Mouse (Mus musculus) forebrain, embryonic 11.5 days (tissue): ENCODE data around the gene Snapc2. TPM values are rescaled to one million over a fixed set of nuclear protein-coding genes. Genes with fewer than 3 reads are reported as not detected.
"Not testable (repeated sequence)": the region's sequence is repeated elsewhere in the genome, so short reads cannot be mapped to it uniquely, and the experiment has no call there.

Source experiments
- ATAC-seq: fragments of 200-750 bp; cut with Nextera tagmentation; replicated peaks from 2 replicates; pipeline ENCODE4 v1.8.0; 2017; ENCODE audit warnings: moderate TSS enrichment; ENCODE audit not compliant: low FRiP score
- DNase-seq: peaks from one replicate; pipeline ENCODE4 v3.0.0-alpha.2; 2017; ENCODE audit warnings: low spot score
- H3K27ac ChIP-seq: fragments of 300-500 bp; sonication (generic); 2 replicates; pipeline ENCODE4 v1.5.1; 2014; ENCODE audit warnings: low read depth, low read length
- H3K27me3 ChIP-seq: fragments of 300-500 bp; sonication (generic); 2 replicates; pipeline ENCODE4 v1.6.1; 2014; ENCODE audit warnings: mild to moderate bottlenecking, low read length, mixed read lengths; ENCODE audit not compliant: control insufficient read depth, insufficient read depth
- H3K36me3 ChIP-seq: fragments of 300-500 bp; sonication (generic); 2 replicates; pipeline ENCODE4 v1.6.1; 2014; ENCODE audit warnings: mild to moderate bottlenecking, low read length, moderate library complexity, mixed read lengths; ENCODE audit not compliant: control insufficient read depth, insufficient read depth
- H3K4me1 ChIP-seq: fragments of 300-500 bp; sonication (generic); replicated peaks from 2 replicates; pipeline ENCODE4 v1.6.1; 2014; ENCODE audit warnings: low read length, mixed read lengths; ENCODE audit not compliant: control insufficient read depth, insufficient read depth
- H3K4me2 ChIP-seq: fragments of 300-500 bp; sonication (generic); 2 replicates; pipeline ENCODE4 v1.6.1; 2014; ENCODE audit warnings: low read depth, mild to moderate bottlenecking, low read length, moderate library complexity, mixed read lengths; ENCODE audit not compliant: severe bottlenecking
- H3K4me3 ChIP-seq: fragments of 300-500 bp; sonication (generic); 2 replicates; pipeline ENCODE4 v1.5.1; 2014; ENCODE audit warnings: low read depth, low read length
- H3K9ac ChIP-seq: fragments of 300-500 bp; sonication (generic); 2 replicates; pipeline ENCODE4 v1.6.1; 2014; ENCODE audit warnings: low read length
- H3K9me3 ChIP-seq: fragments of 300-500 bp; sonication (generic); 2 replicates; pipeline ENCODE4 v1.6.1; 2016; ENCODE audit warnings: low read length, mixed read lengths; ENCODE audit not compliant: control insufficient read depth
- WGBS: fragments of 180-500 bp; shearing (Covaris S2); extraction: QIAGEN DNeasy Blood & Tissue Kit; methylation state at CpG from one replicate; pipeline ENCODE4 v1.1.7; 2014; 5-methylcytosine and 5-hydroxymethylcytosine counted together
- polyA plus RNA-seq: library from polyadenylated mRNA; unstranded; fragments of >200 nt; fragmentation: Nextera tagmentation; extraction: Ambion mirVana; gene quantifications from 2 replicates; pipeline ENCODE4 v1.2.1, GENCODE M21; 2014

The Snapc2 gene
- polyA plus RNA-seq, 1 experiment from 2014 or later: 64.4 TPM

GRCm38 (mm10) chr8:4247241-4247640, 5.6 kb upstream of the Snapc2 start:
- H3K9me3 ChIP-seq: no peaks in the 10 kb centered on the region
- H3K27me3 ChIP-seq: no peaks in the 10 kb centered on the region; the same call in 1 of the 2 replicates
- H3K4me3 ChIP-seq: no peak overlapping the region
- H3K4me1 ChIP-seq: peaks cover 5% of the 10 kb centered on the region; the same call in 1 of the 2 replicates
- DNase-seq (no peak), ATAC-seq (no peak)
- no peak overlapping the region for H3K27ac ChIP-seq
- no peak overlapping the region for H3K9ac ChIP-seq
- 91% methylated on average over 8 of the region's 8 CpGs for WGBS
- no peak overlapping the region for H3K4me2 ChIP-seq
- peaks cover 13% of the 10 kb centered on the region; the same call in 1 of the 2 replicates for H3K36me3 ChIP-seq

- Histone ChIP-seq H3K4me1 (peaks cover 7% of the 10 kb centered on the region; the same call in 1 of the 2 replicates), H3K27ac (no peak within 1 kb of the TSS), H3K9me3 (no peaks in the 10 kb centered on the region), H3K4me2 (no peak within 1 kb of the TSS), H3K27me3 (no peaks in the 10 kb centered on the region; the same call in 1 of the 2 replicates), H3K9ac (0 out of 2 replicates have a peak within 1 kb of the TSS, but pooled peaks have one; percentile 20), H3K4me3 (no peak within 1 kb of the TSS), H3K36me3 (peaks cover 13% of the 10 kb centered on the region; the same call in 1 of the 2 replicates)
- no peak for ATAC-seq
- DNase-seq: no peak
- WGBS: 81% methylated on average over 15 of the region's 15 CpGs
Observed at GRCm38 (mm10) chr8:4247951-4248540, 4.8 kb upstream of the Snapc2 start, which contains the start of gene Tgfbr3l. Gene Tgfbr3l (plus strand): TSS chr8:4248214.

GRCm38 (mm10) chr8:4249213-4249612, 3.7 kb upstream of the Snapc2 start:
- Histone ChIP-seq H3K27me3 (no peaks in the 10 kb centered on the region; the same call in 1 of the 2 replicates), H3K36me3 (peaks cover 13% of the 10 kb centered on the region; the same call in 1 of the 2 replicates), H3K27ac (no peak overlapping the region), H3K9ac (peak overlapping the region; percentile 20; the same call in 1 of the 2 replicates), H3K4me1 (peaks cover 7% of the 10 kb centered on the region), H3K4me2 (no peak overlapping the region), H3K9me3 (no peaks in the 10 kb centered on the region), H3K4me3 (no peak overlapping the region)
- 11% methylated on average over 29 of the region's 29 CpGs for WGBS
- ATAC-seq (no peak), DNase-seq (no peak)

GRCm38 (mm10) chr8:4250306-4250970, 2.4 kb upstream of the Snapc2 start:
- Histone ChIP-seq H3K27ac (no peak overlapping the region), H3K9ac (no peak overlapping the region), H3K4me3 (no peak overlapping the region), H3K4me2 (no peak overlapping the region), H3K36me3 (peaks cover 3% of the 10 kb centered on the region; the same call in 1 of the 2 replicates), H3K27me3 (no peaks in the 10 kb centered on the region; the same call in 1 of the 2 replicates), H3K9me3 (no peaks in the 10 kb centered on the region), H3K4me1 (peaks cover 10% of the 10 kb centered on the region)
- 29% methylated on average over 26 of the region's 26 CpGs for WGBS
- DNase-seq: peak; percentile 92
- ATAC-seq: peak; percentile 25

- Histone ChIP-seq H3K4me3 (peak overlapping the region; percentile 77), H3K36me3 (peaks cover 4% of the 10 kb centered on the region; the same call in 1 of the 2 replicates), H3K9ac (peak overlapping the region; percentile 84), H3K27ac (peak overlapping the region; percentile 31; the same call in 1 of the 2 replicates), H3K9me3 (no peaks in the 10 kb centered on the region), H3K4me1 (peaks cover 13% of the 10 kb centered on the region), H3K27me3 (no peaks in the 10 kb centered on the region; the same call in 1 of the 2 replicates), H3K4me2 (peak overlapping the region; percentile 61)
- DNase-seq (no peak), ATAC-seq (no peak)
- WGBS: 50% methylated on average over 8 of the region's 8 CpGs
Observed at GRCm38 (mm10) chr8:4252116-4252760, 642 bp upstream of the Snapc2 start.

- DNase-seq: no peak
- H3K4me1 ChIP-seq: peaks cover 21% of the 10 kb centered on the region
- WGBS: 65% methylated on average over 6 of the region's 6 CpGs
- H3K4me3 ChIP-seq: peak overlapping the region; percentile 77
- H3K27me3 ChIP-seq: no peaks in the 10 kb centered on the region; the same call in 1 of the 2 replicates
- no peak overlapping the region; the same call in 1 of the 2 replicates for H3K9ac ChIP-seq
- H3K9me3 ChIP-seq: no peaks in the 10 kb centered on the region
- ATAC-seq: no peak
- no peak overlapping the region for H3K27ac ChIP-seq
- H3K4me2 ChIP-seq: peak overlapping the region; percentile 74
- peaks cover 4% of the 10 kb centered on the region; the same call in 1 of the 2 replicates for H3K36me3 ChIP-seq
Observed at GRCm38 (mm10) chr8:4254001-4254400, 1.1 kb downstream of the Snapc2 start.

- not testable (repeated sequence) for H3K9ac ChIP-seq, H3K36me3 ChIP-seq, ATAC-seq, DNase-seq, H3K27ac ChIP-seq, H3K4me3 ChIP-seq, H3K27me3 ChIP-seq, H3K4me2 ChIP-seq, H3K9me3 ChIP-seq
- peaks cover 26% of the 10 kb centered on the region for H3K4me1 ChIP-seq
- 89% methylated on average over 7 of the region's 7 CpGs for WGBS
Observed at GRCm38 (mm10) chr8:4255471-4255870, 2.6 kb downstream of the Snapc2 start.

GRCm38 (mm10) chr8:4256911-4257310, 4.0 kb downstream of the Snapc2 start:
- ATAC-seq (no peak), DNase-seq (no peak)
- Histone ChIP-seq H3K9me3 (no peaks in the 10 kb centered on the region), H3K4me3 (no peak overlapping the region), H3K9ac (no peak overlapping the region; the same call in 1 of the 2 replicates), H3K4me2 (no peak overlapping the region), H3K27me3 (no peaks in the 10 kb centered on the region), H3K27ac (no peak overlapping the region), H3K4me1 (peaks cover 24% of the 10 kb centered on the region), H3K36me3 (peaks cover 4% of the 10 kb centered on the region; the same call in 1 of the 2 replicates)
- WGBS: 68% methylated on average over 4 of the region's 4 CpGs
